Mouse (Mus musculus) skeletal muscle tissue, postnatal 0 days (tissue): ENCODE measurements around the gene Psg17. TPM values are rescaled to one million over a fixed set of nuclear protein-coding genes. Genes with fewer than 3 reads are reported as not detected.

Experiments
- polyA plus RNA-seq: library from polyadenylated mRNA; unstranded; fragments of >200 nt; fragmentation: Nextera tagmentation; extraction: Ambion mirVana; gene quantifications from 2 replicates; pipeline ENCODE4 v1.2.1, GENCODE M21; 2015

Psg17 gene
- not detected in 2 replicates for polyA plus RNA-seq

GRCm38 (mm10) chr7:18821507-18821906 is at the start of gene Psg17:
TSS of gene Psg17 (minus strand) at chr7:18821607.

GRCm38 (mm10) chr7:18871031-18871430 is 49.6 kb upstream of the Psg17 start, which contains the start of gene Pglyrp1:
TSS of gene Pglyrp1 (plus strand) at chr7:18871331.

GRCm38 (mm10) chr7:18839865-18840264 is 18.5 kb upstream of the Psg17 start, which contains the start of gene Mill2:
TSS of gene Mill2 (plus strand) at chr7:18839966.

GRCm38 (mm10) chr7:18798420-18798819 is 23.0 kb downstream of the Psg17 start, which contains the start of gene Psg19:
TSS of gene Psg19 (minus strand) at chr7:18798520.

Other genes with a start within 250 kb of the Psg17 start
- not detected in 2 replicates for gene Psg23, start 205.1 kb downstream of the Psg17 start, polyA plus RNA-seq
- gene Psg21, start 164.9 kb downstream of the Psg17 start, polyA plus RNA-seq: not detected in 2 replicates
- not detected in 2 replicates for gene Psg20, start 135.4 kb downstream of the Psg17 start, polyA plus RNA-seq
- gene Psg22, start 103.5 kb downstream of the Psg17 start, polyA plus RNA-seq: not detected in 2 replicates
- not detected in 2 replicates for gene Psg19, start 23.1 kb downstream of the Psg17 start, polyA plus RNA-seq
- gene Mill2, start 18.4 kb upstream of the Psg17 start, polyA plus RNA-seq: 0.94 and 1.0 TPM in 2 replicates
- 1.4 and 1.9 TPM in 2 replicates for gene Pglyrp1, start 49.7 kb upstream of the Psg17 start, polyA plus RNA-seq
- 11.4 and 14.7 TPM in 2 replicates for gene Ccdc61, start 88.8 kb upstream of the Psg17 start, polyA plus RNA-seq
- 0.29 and 0.33 TPM in 2 replicates for gene Nova2, start 104.3 kb upstream of the Psg17 start, polyA plus RNA-seq
- gene Nanos2, start 165.8 kb upstream of the Psg17 start, polyA plus RNA-seq: not detected in 2 replicates
- gene Mypop, start 169.6 kb upstream of the Psg17 start, polyA plus RNA-seq: 1.3 and 1.5 TPM in 2 replicates
- gene Irf2bp1, start 182.4 kb upstream of the Psg17 start, polyA plus RNA-seq: 12.3 and 16.4 TPM in 2 replicates
- 0.22 TPM in 1 of 2 replicates, not detected in the other for gene Foxa3, start 201.9 kb upstream of the Psg17 start, polyA plus RNA-seq
- gene Sympk, start 202.8 kb upstream of the Psg17 start, polyA plus RNA-seq: 16.8 and 18.7 TPM in 2 replicates
- gene Rsph6a, start 233.1 kb upstream of the Psg17 start, polyA plus RNA-seq: not detected in 2 replicates